Mouse (Mus musculus) CD4-positive naive resting alpha-beta T cell, adult 57 days (primary cell): ENCODE data around the gene Gm21992. TPM values are rescaled to one million over a fixed set of nuclear protein-coding genes. Genes with fewer than 3 reads are reported as not detected.

ENCODE experiments used
- total RNA-seq: library from RNA; stranded (reverse); gene quantifications from one replicate; pipeline ENCODE4 v1.2.4, GENCODE M21; 2023

The Gm21992 gene
- total RNA-seq, result 44.3 TPM

DNA sequence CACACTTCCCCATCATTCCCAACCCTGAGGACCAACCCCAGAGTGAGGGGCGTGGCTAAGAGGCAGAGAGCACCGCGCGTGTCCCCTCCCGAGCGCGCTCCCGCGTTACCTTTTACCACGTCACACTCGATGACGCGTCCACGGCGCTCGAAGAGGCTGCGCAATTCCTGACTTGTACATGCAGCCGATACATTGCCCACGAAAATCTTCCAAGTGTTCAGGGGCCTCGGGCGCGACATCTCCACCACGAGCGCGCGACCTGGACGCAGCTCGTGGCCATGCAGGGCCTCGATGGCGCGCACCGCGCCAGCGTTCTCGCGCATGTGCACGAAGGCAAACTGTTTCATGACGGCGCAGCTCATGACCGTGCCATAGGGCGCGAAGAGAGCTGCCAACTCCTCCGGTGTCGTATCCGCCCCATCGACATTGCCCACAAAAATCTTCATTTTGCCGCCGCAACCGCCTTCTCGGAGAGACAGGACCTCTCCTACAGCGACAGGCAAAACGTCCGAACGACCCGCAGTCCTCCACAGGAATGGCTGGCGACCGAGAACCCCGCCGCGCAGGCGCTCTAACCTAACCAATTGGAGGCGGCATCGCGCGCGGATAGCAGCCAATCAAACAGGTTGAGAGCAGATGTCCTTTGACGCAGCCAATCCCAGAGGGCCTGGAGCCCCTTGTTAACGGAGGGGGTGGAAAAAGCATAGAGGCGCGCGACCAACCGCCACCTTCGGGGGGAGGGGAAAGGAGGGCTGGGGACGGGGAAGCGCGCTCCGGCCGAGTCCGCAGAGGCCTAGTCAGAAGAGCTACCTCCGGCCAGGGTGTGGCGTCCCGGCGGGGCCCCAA, at the start of gene Gm21992, which contains the start of gene Rbm14:
Gm21992 (minus strand) TSS at position 550 of the 846 bp plus-strand sequence.
Rbm14 (minus strand) TSS at position 572 of the 846 bp plus-strand sequence.

DNA sequence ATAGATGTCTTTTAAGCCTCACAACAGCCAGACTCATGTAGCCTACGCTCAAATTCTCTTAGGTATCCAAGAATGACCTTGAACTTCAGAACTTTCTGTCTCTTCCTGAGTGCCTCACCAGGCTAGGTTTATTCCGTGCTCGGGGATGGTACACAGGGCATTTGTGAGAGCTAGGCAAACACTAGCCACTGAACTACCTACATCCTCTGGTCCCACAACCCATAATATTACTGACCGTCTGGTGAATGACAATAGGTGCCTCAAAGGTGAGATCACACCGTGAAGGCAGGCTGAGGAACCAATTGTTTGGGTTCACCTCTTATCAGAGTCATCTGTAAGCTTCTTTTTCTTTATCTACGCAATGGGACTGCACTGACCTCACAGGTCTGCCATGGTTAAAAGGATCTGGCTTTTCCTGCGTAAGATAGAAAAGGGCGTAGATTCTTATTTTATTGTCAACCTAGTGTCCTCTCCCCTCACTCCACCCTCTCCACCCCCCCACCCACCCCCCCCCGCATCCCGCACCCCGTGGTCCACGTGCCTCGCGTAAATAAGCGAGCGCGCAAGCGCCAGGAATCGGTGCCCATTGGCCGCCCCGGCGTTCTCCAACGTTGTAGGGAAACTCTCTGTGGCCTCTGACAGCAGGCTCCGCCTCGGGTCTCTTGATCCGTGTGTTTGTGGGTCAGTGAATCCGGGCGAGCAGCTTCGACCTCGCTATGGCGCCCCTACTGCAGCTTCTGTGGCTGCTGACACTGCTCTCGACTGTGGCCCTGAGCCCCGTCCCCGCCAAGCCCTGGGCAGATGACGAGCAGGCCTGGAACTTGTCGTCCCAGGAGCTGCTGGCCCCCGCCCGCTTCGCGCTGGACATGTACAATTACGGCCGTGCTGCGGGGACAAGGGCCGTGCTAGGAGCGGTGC, 43.4 kb upstream of the Gm21992 start, which contains the start of gene Ctsf:
Ctsf (plus strand) TSS at position 579 of the 918 bp plus-strand sequence.

DNA sequence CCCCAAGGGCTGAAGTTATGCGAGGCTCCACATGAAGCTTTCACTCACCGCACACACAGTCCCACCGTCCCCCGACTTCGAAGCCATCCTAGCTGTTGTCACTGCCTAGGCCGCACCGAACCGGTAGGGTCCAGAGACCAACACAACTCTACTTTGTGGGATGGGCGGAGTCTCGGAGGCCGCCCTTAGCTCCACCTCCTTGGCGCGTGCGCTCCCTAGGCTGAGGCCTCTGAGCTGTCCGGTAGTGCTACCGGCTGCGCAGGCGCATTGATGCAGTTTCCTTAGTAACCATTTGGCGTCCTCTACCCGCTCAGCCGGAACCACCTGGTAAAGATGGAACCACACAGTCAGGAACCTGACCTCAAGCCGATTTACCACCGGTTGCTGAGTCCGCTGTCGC, 27.7 kb upstream of the Gm21992 start, which contains the start of the genes Ccs and Ccdc87:
Ccs (minus strand) TSS at position 184 of the 400 bp plus-strand sequence.
Ccdc87 (plus strand) TSS at position 218 of the 400 bp plus-strand sequence.

DNA sequence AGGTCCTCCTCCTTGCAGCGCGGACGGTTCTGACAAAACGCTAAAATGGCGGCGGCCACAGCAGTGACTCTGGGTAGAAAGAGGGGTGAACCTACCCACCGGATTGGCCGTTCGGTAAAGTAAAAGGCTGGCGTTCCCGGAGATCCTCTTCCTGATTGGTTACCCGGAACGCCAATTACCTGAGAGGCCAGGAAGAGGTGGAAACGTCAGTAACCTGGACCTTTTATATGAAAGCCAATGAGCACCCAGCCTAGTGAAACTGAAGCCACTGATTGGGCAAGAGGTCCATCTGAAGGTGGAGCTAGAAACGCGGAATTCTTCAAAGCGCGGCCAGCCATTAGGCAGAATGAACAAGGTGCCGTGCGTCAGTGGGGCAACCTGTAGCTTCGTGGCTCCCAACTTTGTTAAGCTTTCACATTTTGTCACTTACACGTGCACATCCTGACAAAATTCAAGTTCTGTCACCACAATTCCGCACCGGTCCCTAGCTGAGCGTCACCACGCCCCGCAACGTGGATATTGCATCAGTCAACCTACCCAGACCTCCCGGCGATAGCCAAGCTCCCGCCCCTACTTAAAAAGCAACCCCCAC, 17.5 kb downstream of the Gm21992 start, which contains the start of gene Rbm4:
Rbm4 (minus strand) TSS at position 71 of the 592 bp plus-strand sequence.

DNA sequence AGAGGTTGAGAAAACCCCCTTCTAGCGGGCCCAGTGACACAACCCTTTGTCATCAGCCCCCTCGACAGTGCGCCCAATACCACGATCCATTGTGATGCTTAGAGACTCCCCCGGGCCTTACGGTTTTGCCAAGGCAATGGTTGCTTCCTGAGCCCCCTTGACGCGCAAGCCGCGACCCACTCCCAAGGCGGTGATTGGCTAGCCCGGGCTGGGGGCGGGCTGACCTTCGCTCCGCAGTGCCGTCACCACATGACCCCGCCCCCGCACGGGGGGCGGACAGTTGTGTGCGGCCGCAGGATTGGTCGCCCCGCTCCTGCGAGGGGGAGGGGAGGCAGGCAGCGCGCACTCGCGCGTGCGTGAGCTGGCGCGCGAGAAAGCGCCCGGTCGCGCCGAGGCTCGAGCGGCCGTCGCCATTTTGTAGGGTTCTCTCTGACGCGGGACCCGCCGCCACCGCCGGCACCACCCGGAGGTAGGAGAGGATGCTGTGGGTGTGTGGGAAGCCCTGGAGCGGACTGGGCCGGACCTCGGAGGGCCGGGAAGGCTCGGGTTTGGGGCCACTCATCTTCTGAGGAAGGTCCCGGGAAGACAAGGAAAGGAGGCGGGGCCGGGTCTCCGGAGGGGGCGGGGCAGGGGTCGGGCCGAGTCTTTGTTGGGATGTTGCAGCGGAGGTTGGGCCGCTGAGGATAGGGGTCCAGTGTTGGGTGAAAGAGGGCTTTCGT, 55.1 kb downstream of the Gm21992 start, which contains the start of gene Rbm4b:
Rbm4b (plus strand) TSS at position 305 of the 719 bp plus-strand sequence.

DNA sequence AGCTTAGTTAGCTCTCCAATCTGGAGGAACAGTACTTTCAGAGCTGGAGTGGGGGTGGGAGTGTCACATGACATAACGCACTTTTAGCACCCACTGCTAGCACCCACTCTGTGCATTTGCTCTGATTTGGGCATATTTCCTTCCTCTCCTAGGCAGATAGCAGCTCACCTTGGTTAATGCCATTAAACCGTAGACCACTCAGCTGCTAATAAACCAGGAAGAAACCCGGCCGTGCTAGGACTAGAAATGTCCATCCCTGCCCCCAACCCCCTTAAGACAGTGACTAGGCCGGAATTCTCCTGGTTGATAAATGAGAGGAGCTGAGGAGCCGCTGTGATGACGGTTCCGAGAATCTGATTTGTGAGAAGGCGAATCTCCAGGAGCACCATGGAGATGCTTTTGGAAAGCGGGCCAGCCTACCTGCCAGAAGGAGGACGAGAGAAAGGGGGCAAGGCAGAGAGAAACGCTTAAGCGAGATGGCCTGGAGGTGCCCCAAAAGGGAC, 100.3 kb downstream of the Gm21992 start, which contains the start of gene Sptbn2:
Sptbn2 (plus strand) TSS at position 70 of the 503 bp plus-strand sequence.

DNA sequence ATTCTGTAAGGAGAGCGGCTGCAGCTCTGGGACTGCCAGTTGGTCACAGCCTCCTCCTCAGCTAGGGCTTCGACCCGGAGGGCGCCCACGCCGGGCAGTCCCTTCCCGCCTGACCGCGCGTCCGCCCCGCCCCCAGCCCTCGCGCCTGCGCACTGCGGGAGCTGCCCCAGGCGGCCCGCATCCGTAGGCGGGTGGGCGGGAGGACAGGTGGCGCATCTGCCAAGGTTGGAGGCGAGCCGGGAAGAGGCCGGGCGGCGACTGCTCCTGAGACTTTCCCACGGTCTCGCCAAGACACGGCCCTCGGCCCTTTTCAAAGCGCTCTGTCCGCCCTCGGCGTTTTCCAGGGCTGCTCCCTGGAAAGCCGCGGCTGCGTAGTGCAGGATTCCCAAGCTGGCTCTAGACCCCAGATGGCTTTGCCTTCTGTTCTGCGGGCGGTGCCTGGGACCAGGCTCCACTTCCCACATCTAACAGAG, 113.2 kb downstream of the Gm21992 start, which contains the start of gene Gm960:
Gm960 (minus strand) TSS at position 464 of the 473 bp plus-strand sequence.

Other genes with a start within 250 kb of the Gm21992 start
- 0.18 TPM for gene Lrfn4, start 195.9 kb downstream of the Gm21992 start, total RNA-seq
- gene Rce1, start 186.0 kb downstream of the Gm21992 start, total RNA-seq, result 47.2 TPM
- gene Gm960, start 112.9 kb downstream of the Gm21992 start, total RNA-seq, result not detected
- not detected for gene Sptbn2, start 100.4 kb downstream of the Gm21992 start, total RNA-seq
- 22.5 TPM for gene Rbm4b, start 55.1 kb downstream of the Gm21992 start, total RNA-seq
- gene Rbm4, start 17.7 kb downstream of the Gm21992 start, total RNA-seq, result 97.2 TPM
- gene Rbm14, start within 50 bp of the Gm21992 start, total RNA-seq, result 90.1 TPM
- gene Ccs, start 27.7 kb upstream of the Gm21992 start, total RNA-seq, result 52.9 TPM
- not detected for gene Ccdc87, start 27.8 kb upstream of the Gm21992 start, total RNA-seq
- 7.2 TPM for gene Ctsf, start 43.5 kb upstream of the Gm21992 start, total RNA-seq
- gene Actn3, start 66.3 kb upstream of the Gm21992 start, total RNA-seq, result not detected
- gene Zdhhc24, start 67.1 kb upstream of the Gm21992 start, total RNA-seq, result 7.0 TPM
- 3.3 TPM for gene Bbs1, start 95.0 kb upstream of the Gm21992 start, total RNA-seq
- gene Dpp3, start 116.7 kb upstream of the Gm21992 start, total RNA-seq, result 71.9 TPM
- 3.5 TPM for gene Peli3, start 131.5 kb upstream of the Gm21992 start, total RNA-seq
- 24.5 TPM for gene Mrpl11, start 150.5 kb upstream of the Gm21992 start, total RNA-seq
- gene Npas4, start 178.7 kb upstream of the Gm21992 start, total RNA-seq, result 0.30 TPM
- gene Slc29a2, start 212.2 kb upstream of the Gm21992 start, total RNA-seq, result 1.9 TPM
- gene B4gat1, start 227.2 kb upstream of the Gm21992 start, total RNA-seq, result 4.6 TPM
- 2.0 TPM for gene AC124502.3, start 227.3 kb upstream of the Gm21992 start, total RNA-seq
- gene Brms1, start 229.7 kb upstream of the Gm21992 start, total RNA-seq, result 52.2 TPM
- 6.4 TPM for gene Rin1, start 238.9 kb upstream of the Gm21992 start, total RNA-seq